Mouse (Mus musculus) urinary bladder, postnatal 14 days (tissue): ENCODE data around the gene Olfr728.

Experiments
- DNase-seq: peaks from one replicate; pipeline ENCODE4 v3.0.0; 2021; ENCODE audit warnings: low spot score

The Olfr728 gene

GRCm38 (mm10) chr14:50142580-50142979, at the start of gene Olfr728:
Gene Olfr728, minus strand, starts transcription at chr14:50142680.
- DNase-seq = no peak

GRCm38 (mm10) chr14:50188098-50188497, 45.6 kb upstream of the Olfr728 start, which contains the start of gene Olfr730:
Gene Olfr730, minus strand, starts transcription at chr14:50188198.
- no peak for DNase-seq

GRCm38 (mm10) chr14:50152810-50153209, 10.3 kb upstream of the Olfr728 start, which contains the start of gene Olfr729:
Gene Olfr729, minus strand, starts transcription at chr14:50152910.
- DNase-seq = no peak

- DNase-seq = no peak
Observed at GRCm38 (mm10) chr14:50122886-50123285, 19.6 kb downstream of the Olfr728 start, which contains the start of gene Olfr727. Gene Olfr727, plus strand, starts transcription at chr14:50123186.

- no peak for DNase-seq
Observed at GRCm38 (mm10) chr14:50090853-50091252, 51.6 kb downstream of the Olfr728 start, which contains the start of gene Olfr726. Gene Olfr726, minus strand, starts transcription at chr14:50090953.
